Mouse (Mus musculus): Measurements from ENCODE around the gene Krt26. TPM values are rescaled to one million over a fixed set of nuclear protein-coding genes. Genes with fewer than 3 reads are reported as not detected.

Gene Krt26
- polyA plus RNA-seq (2012; rRNA removed): not detected in 2 replicates

DNA sequence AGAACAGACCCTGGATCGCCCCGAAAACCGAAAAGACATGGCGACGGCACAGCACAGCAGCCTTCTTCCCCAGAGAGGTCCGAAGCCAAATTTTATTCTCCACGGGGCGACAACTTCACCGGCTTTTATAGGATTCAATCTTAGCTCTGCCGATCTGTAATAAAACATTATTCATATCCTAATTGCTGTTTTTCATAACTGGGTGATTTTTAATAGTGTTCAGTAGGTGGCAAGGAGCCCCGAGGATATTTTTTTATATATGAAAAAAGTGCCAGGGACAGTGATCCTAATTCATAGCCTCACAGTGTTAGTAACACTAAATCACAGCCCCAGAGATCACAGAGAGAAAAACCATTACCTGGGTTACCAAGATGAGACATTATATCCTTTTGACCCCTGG lies at the start of gene Krt26:
Gene Krt26 (minus strand): TSS at position 101 of the 400 bp plus-strand sequence.
- no peak for DNase-seq (ENCODE audit: low read depth, low spot score)
- WGBS: 88% methylated on average over 11 of the region's 11 CpGs

- WGBS: under 1% methylated on average over 71 of the region's 71 CpGs
- peak; percentile 29 for DNase-seq (ENCODE audit: low read depth, low spot score)
Observed at GRCm38 (mm10) chr11:99385813-99386721, 48.3 kb upstream of the Krt26 start.

DNA sequence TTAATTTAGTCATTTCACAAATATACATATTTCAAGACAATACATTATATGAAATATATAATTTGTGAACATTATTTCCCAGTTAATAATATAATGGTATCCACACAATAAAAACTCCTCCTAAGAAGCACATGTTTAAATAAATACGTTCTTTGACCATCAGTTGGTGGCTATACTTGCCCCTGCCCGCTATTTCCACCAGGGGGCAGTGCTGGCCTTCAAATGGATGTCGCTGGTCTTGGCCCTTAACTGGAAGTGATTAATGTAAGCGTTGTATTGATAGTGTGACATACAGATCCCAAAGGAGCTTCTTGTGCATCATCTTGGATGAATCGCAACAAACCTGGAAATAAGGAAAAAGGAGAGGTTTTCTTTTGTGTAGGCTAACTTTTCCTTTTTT lies 41.8 kb upstream of the Krt26 start:
- WGBS: 7% methylated on average over 5 of the region's 5 CpGs
- DNase-seq (ENCODE audit: low read depth, low spot score): peak; percentile 51

GRCm38 (mm10) chr11:99374803-99375202 lies 37.0 kb upstream of the Krt26 start, which contains the start of gene Krt28:
Gene Krt28 (minus strand): TSS chr11:99374903.
- WGBS: 78% methylated on average over 13 of the region's 13 CpGs
- DNase-seq (ENCODE audit: low read depth, low spot score): no peak

DNA sequence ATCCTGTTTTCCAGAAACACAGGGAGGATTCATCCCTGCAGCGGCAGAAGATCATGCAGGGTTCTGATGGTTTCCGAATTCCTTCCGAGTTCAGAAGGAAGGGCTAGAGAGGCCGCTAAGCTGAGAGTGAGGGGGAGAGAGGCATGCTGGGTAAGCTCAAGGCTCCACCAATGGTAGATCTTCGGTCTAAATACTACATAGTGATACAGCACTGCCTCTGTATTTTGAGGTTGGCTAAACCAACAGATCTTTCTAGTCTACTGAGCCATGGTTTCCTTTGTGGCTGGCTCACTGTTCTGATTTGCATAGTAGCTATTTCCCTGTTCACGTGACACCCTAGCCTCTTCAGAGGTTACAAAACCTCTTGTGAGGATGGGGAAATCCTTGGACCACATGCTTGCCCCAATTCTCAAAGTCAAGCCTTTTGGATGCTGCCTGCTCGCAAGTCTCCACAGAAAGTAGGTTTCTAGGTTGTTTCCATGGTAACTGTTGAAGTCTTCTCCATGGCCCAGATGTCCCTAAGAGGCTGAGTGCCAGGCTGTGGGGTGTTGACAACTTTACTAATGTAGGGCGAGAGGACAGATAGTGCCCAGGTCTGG lies 32.2 kb upstream of the Krt26 start:
- 84% methylated on average over 8 of the region's 8 CpGs for WGBS
- DNase-seq (ENCODE audit: low read depth, low spot score): no peak

- 13% methylated on average over 3 of the region's 3 CpGs for WGBS
- no peak for DNase-seq (ENCODE audit: low read depth, low spot score)
Observed at GRCm38 (mm10) chr11:99369229-99369628, 31.5 kb upstream of the Krt26 start.

- 34% methylated on average over 10 of the region's 10 CpGs for WGBS
- DNase-seq (ENCODE audit: low read depth, low spot score): no peak
Observed at GRCm38 (mm10) chr11:99366791-99367190, 29.0 kb upstream of the Krt26 start.

- DNase-seq (ENCODE audit: low read depth, low spot score): no peak
Observed at GRCm38 (mm10) chr11:99364412-99364811, 26.6 kb upstream of the Krt26 start.

GRCm38 (mm10) chr11:99361423-99361822 lies 23.7 kb upstream of the Krt26 start:
- no peak for DNase-seq (ENCODE audit: low read depth, low spot score)
- 44% methylated on average over 8 of the region's 8 CpGs for WGBS

More at GRCm38 (mm10) chr11:99364412-99364811, 26.6 kb upstream of the Krt26 start:
- WGBS: 17% methylated on average over 9 of the region's 9 CpGs

DNA sequence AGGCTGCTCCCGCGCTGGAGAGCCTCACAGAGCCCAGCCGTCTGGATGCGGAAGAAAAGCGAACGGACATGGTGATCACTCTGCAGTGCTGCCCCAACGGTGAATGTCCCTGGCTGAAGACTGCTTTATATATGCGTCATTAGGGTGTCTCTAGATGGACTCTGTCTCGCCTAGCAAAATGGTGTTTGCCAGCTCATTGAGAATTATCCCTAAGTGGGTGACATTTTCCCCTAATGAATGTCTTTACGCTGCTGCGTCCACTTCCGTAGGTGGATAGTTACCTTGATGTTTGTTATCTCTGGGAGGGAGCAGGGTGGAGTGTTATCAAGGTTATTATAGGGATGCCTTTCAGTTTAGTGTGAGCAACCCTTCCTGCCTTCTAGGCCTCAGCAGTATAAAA lies 13.2 kb upstream of the Krt26 start, which contains the start of gene Krt27:
Gene Krt27 (minus strand): TSS at position 101 of the 400 bp plus-strand sequence.
- no peak for DNase-seq (ENCODE audit: low read depth, low spot score)
- WGBS: 52% methylated on average over 12 of the region's 12 CpGs

DNA sequence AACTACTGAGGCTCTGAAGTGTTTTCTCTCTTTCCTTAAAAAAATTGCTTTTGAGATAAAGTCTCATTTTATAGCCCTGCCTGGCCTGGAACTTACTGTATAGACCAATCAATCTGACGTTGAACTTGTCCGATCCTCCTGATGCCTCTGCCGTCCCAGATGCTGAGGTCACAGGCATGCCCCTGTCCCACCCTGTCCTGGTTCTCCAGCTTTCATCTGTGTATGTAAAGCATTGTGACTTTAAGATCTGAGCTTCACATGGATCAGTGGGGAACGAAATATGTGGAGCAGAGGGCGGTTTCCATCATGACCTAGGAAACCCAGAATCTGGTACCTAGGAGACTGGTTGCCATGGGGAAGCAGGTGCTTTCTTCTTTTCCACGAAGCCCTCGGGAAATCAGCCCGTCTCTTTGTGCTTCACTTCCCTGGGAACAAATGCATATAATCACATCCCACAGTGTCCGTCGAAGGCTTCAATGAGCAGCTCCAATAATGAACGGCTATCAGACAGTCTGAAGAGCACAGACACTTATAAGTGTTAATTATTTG lies 1.6 kb upstream of the Krt26 start:
- no peak for DNase-seq (ENCODE audit: low read depth, low spot score)
- 70% methylated on average over 11 of the region's 11 CpGs for WGBS

DNA sequence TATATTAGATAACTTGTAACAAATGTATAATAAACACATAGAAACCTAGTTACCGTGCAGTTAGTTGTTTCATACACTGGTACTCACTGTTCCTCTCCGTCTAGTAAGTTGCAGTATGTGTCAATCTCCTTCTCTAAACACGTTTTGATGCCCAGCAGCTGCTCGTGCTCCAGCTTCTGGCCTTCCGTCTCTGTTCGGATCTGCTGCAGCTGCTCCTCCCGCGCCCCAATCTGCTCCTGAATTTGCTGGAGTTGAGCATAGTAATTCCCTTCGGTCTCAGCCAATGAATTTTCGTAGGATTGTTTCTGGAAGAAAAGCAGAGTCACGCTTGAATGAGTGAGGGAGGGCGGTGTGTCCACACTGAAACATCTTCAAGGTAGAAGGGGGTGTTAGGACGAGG lies 4.3 kb downstream of the Krt26 start:
- WGBS: 53% methylated on average over 13 of the region's 13 CpGs
- DNase-seq (ENCODE audit: low read depth, low spot score): no peak

GRCm38 (mm10) chr11:99329655-99330054 lies 8.1 kb downstream of the Krt26 start:
- DNase-seq (ENCODE audit: low read depth, low spot score): no peak
- 70% methylated on average over 2 of the region's 2 CpGs for WGBS

GRCm38 (mm10) chr11:99322851-99323250 lies 14.9 kb downstream of the Krt26 start, which contains the start of gene Krt25:
Gene Krt25 (minus strand): TSS chr11:99322951.
- DNase-seq (ENCODE audit: low read depth, low spot score): no peak
- WGBS: 86% methylated on average over 11 of the region's 11 CpGs

DNA sequence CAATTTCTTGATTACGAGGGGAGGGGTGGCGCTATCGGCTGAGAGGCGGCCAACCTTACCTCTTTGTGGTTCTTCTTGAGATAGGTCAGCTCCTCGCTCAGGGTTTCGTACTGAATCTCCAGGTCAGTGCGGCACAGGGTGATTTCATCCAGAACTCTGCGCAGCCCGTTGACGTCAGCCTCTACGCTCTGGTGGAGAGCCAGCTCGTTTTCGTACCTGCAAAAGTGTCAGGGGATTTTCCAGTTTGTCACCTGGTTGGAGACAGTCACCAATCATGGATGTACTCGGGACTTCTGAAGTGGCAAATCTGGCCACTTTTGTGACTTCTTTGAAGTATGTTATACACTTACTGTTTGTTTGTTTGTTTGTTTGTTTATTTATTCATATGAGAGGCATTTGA lies 16.7 kb downstream of the Krt26 start:
- no peak for DNase-seq (ENCODE audit: low read depth, low spot score)
- 87% methylated on average over 14 of the region's 14 CpGs for WGBS

GRCm38 (mm10) chr11:99319127-99319526 lies 18.6 kb downstream of the Krt26 start:
- 18% methylated on average over 9 of the region's 9 CpGs for WGBS
- no peak for DNase-seq (ENCODE audit: low read depth, low spot score)

- 59% methylated on average over 8 of the region's 8 CpGs for WGBS
Observed at GRCm38 (mm10) chr11:99316543-99316942, 21.2 kb downstream of the Krt26 start.

DNA sequence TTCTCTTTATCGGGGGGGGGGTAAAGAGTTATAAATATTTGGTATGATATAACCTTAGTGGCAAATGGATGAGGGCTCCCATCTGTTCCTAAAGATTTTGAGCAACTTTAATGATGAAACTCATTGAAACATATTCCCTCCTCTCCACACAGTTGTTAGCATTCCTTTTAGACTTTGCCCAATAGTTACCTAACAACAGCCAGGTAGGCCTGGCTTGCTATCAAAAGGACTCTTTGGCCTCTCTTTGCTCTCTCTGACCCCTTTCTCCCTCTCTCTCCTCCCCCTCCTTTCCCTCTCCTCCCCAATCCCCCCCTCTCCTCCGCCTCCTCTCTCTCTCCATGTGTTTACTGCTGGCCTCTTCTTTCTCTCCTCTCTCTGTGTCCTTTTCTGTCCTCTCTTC lies 23.2 kb downstream of the Krt26 start:
- no peak for DNase-seq (ENCODE audit: low read depth, low spot score)
- WGBS: 90% methylated on average over 2 of the region's 2 CpGs

More at GRCm38 (mm10) chr11:99316543-99316942, 21.2 kb downstream of the Krt26 start:
- DNase-seq (ENCODE audit: low read depth, low spot score): no peak

DNA sequence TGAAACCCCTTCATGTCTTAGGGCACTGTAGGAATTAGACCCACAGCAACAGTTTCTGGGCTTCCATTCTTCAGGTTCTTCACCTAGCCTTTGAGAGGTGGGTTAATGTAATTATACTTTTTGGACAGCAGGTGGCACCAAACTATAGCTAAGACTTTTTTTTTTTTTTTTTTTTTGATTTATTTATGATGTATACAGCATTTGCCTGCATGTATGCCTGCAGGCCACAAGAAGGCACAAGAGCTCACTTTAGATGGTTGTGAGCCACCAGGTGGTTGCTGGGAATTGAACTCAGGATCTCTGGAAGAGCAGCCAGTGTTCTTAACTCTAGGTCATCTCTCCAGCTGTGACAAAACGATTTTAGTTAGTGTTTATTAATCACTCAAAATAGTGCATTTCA lies 26.9 kb downstream of the Krt26 start:
- no peak for DNase-seq (ENCODE audit: low read depth, low spot score)
- 90% methylated on average over 1 of the region's 1 CpGs for WGBS

GRCm38 (mm10) chr11:99307579-99307978 lies 30.2 kb downstream of the Krt26 start:
- WGBS: 22% methylated on average over 2 of the region's 2 CpGs
- no peak for DNase-seq (ENCODE audit: low read depth, low spot score)
